Mouse (Mus musculus) G1E (cell line): ENCODE results near the gene Ubxn11. TPM values are rescaled to one million over a fixed set of nuclear protein-coding genes. Genes with fewer than 3 reads are reported as not detected.
A peak's percentile ranks its signal among the peaks of the same experiment; 100 is the strongest.

Experiments used
- ATAC-seq: 2 replicates; pipeline ENCODE4 v1.8.0; 2016; ENCODE audit warnings: mild to moderate bottlenecking; ENCODE audit not compliant: insufficient number of reproducible peaks, poor library complexity, low FRiP score, severe bottlenecking; ENCODE audit errors: extremely low read depth
- DNase-seq: peaks from one replicate; pipeline ENCODE4 v3.0.0; 2012; ENCODE audit warnings: low spot score
- H3K27me3 ChIP-seq: 2 replicates; pipeline ENCODE4 v1.6.1; 2012; ENCODE audit warnings: mild to moderate bottlenecking, low read length, inconsistent platforms; ENCODE audit not compliant: insufficient read depth
- H3K36me3 ChIP-seq: replicated peaks from 2 replicates; pipeline ENCODE3; 2012; ENCODE audit warnings: mild to moderate bottlenecking, inconsistent platforms
- H3K4me1 ChIP-seq: 2 replicates; pipeline ENCODE4 v1.6.1; 2012; ENCODE audit warnings: low read depth, low read length, inconsistent platforms, mixed read lengths; ENCODE audit not compliant: insufficient read depth
- H3K4me3 ChIP-seq: 2 replicates; pipeline ENCODE4 v1.5.1; 2012; ENCODE audit warnings: low read depth, mild to moderate bottlenecking, inconsistent platforms, low read length, moderate library complexity, mixed read lengths
- H3K9me3 ChIP-seq: replicated peaks from 2 replicates; pipeline ENCODE4 v1.6.1; 2012; ENCODE audit warnings: inconsistent platforms
- CTCF ChIP-seq: IDR thresholded peaks from 2 replicates; pipeline ENCODE4 v1.5.1; 2012; ENCODE audit warnings: low read depth, low read length, inconsistent platforms, mixed read lengths
- GATA1 ChIP-seq: IDR thresholded peaks from 2 replicates; pipeline ENCODE4 v1.6.1; 2012; ENCODE audit warnings: borderline replicate concordance, low read length, inconsistent platforms, mixed read lengths
- GATA2 ChIP-seq: IDR thresholded peaks from 2 replicates; pipeline ENCODE4 v1.6.1; 2012; ENCODE audit warnings: low read depth, low read length, inconsistent platforms, borderline replicate concordance
- POLR2AphosphoS5 ChIP-seq: IDR thresholded peaks from 2 replicates; pipeline ENCODE4 v1.6.1; 2012; ENCODE audit warnings: low read depth, low read length, inconsistent platforms; ENCODE audit not compliant: insufficient replicate concordance
- TAL1 ChIP-seq: conservative IDR thresholded peaks from 2 replicates; pipeline ENCODE4 v1.6.1; 2012; ENCODE audit warnings: low read depth, low read length, inconsistent platforms, mixed read lengths
- polyA plus RNA-seq: library from polyadenylated mRNA; stranded (reverse); fragments of >175 nt; gene quantifications from 2 replicates; pipeline ENCODE4 v1.2.3, GENCODE M21; 2012
- total RNA-seq, 2 experiments: library from RNA; stranded (forward) in 1 of 2; stranded (reverse) in 1 of 2; fragments of 200-1000 nt in 1 of 2; fragments of >200 nt in 1 of 2; fragmentation: Nextera tagmentation in 1 of 2; gene quantifications; 2 replicates each; pipeline ENCODE4 v1.2.3; 2014 to 2017

The Ubxn11 gene
- total and polyA plus RNA-seq, 3 experiments = 3.4 to 13.8 (median 13.2) TPM

- Histone ChIP-seq H3K27me3 (peaks cover 22% of the 10 kb centered on the region), H3K4me1 (peaks cover 34% of the 10 kb centered on the region), H3K4me3 (peak overlapping the region; percentile 18; the same call in 1 of the 2 replicates), H3K36me3 (no peaks in the 10 kb centered on the region), H3K9me3 (no peaks in the 10 kb centered on the region; the same call in 1 of the 2 replicates)
- no peak for ATAC-seq
- peak; percentile 63 for DNase-seq
- TF ChIP-seq CTCF (peak; percentile 66), POLR2AphosphoS5 (no peak), GATA2 (no peak)
Observed at GRCm38 (mm10) chr4:134087412-134087811, 15.0 kb upstream of the Ubxn11 start.

DNA sequence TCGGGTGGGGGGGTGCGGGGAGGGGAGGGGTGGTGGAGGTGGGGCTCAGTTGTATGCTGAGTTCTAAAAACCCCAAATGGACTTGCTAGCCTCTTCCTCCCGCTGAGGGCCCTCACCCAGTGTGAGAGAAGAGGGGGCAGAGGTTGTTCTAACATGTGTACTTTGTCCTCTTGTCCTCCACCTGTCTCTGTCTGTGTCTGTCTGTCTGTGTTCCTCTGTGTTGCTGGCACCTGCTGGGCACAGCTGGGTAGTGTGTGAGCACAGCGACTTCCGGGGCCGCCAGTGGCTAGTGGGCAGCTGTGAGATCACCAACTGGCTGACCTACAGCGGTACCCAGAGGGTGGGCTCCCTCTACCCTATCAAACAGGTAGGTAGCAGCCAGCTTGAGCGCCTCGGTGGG, 13.3 kb upstream of the Ubxn11 start:
- Histone ChIP-seq H3K36me3 (no peaks in the 10 kb centered on the region), H3K9me3 (no peaks in the 10 kb centered on the region; the same call in 1 of the 2 replicates), H3K4me3 (no peak overlapping the region; the same call in 1 of the 2 replicates), H3K27me3 (peaks cover 27% of the 10 kb centered on the region), H3K4me1 (peaks cover 42% of the 10 kb centered on the region)
- no peak for DNase-seq
- ATAC-seq = no peak
- no peak for TF ChIP-seq POLR2AphosphoS5
- TF ChIP-seq TAL1 = no peak
- no peak for TF ChIP-seq GATA1
- no peak for TF ChIP-seq CTCF
- TF ChIP-seq GATA2 = no peak

GRCm38 (mm10) chr4:134090521-134091224, 11.7 kb upstream of the Ubxn11 start:
- Histone ChIP-seq H3K4me1 (peaks cover 54% of the 10 kb centered on the region), H3K4me3 (no peak overlapping the region)

GRCm38 (mm10) chr4:134091225-134091529, 11.2 kb upstream of the Ubxn11 start:
- Histone ChIP-seq H3K4me3 (no peak overlapping the region), H3K9me3 (no peaks in the 10 kb centered on the region), H3K27me3 (peaks cover 31% of the 10 kb centered on the region), H3K36me3 (no peaks in the 10 kb centered on the region), H3K4me1 (peaks cover 57% of the 10 kb centered on the region)
- ATAC-seq (no peak), DNase-seq (no peak)
- no peak for TF ChIP-seq CTCF
- no peak for TF ChIP-seq GATA2
- no peak for TF ChIP-seq POLR2AphosphoS5
- no peak for TF ChIP-seq TAL1
- no peak for TF ChIP-seq GATA1

More at GRCm38 (mm10) chr4:134090521-134091224, 11.7 kb upstream of the Ubxn11 start:
- no peaks in the 10 kb centered on the region for H3K36me3 ChIP-seq
- DNase-seq (no peak), ATAC-seq (no peak)
- H3K9me3 ChIP-seq = no peaks in the 10 kb centered on the region
- no peak for TF ChIP-seq CTCF
- peaks cover 31% of the 10 kb centered on the region for H3K27me3 ChIP-seq

GRCm38 (mm10) chr4:134092382-134093288, 9.7 kb upstream of the Ubxn11 start:
- Histone ChIP-seq H3K4me3 (no peak overlapping the region), H3K4me1 (peaks cover 62% of the 10 kb centered on the region), H3K9me3 (no peaks in the 10 kb centered on the region), H3K27me3 (peaks cover 28% of the 10 kb centered on the region), H3K36me3 (no peaks in the 10 kb centered on the region)
- ATAC-seq (no peak), DNase-seq (no peak)
- TF ChIP-seq CTCF (peak; percentile 94), GATA2 (no peak)

DNA sequence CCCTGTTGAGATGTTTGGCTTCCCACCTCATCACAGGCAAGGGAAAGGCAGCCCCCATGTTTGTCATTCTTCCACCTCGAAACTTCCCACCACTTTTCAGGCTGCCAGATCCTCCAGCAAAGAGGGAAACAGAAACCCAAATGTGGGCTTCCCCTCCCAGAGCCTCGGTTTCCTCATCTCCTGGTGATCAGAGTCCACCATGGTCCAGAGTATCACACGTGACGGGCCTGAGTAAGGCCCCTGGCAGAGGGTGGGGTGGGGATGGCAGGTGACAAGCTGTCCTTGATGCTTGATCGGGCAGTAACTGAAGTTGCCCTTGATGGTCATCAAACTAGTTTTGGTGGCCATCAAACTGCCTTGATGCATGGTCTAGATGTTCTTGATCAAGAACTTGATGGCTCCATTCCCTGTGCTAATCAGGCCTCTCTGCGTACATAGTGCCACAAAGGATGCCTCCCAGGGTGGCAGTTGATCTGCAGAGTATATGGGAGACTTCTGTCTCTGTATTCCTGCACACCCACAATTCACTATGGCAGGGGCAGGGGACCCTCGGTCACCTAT, 8.3 kb upstream of the Ubxn11 start:
- Histone ChIP-seq H3K4me1 (peaks cover 59% of the 10 kb centered on the region), H3K36me3 (no peaks in the 10 kb centered on the region), H3K9me3 (no peaks in the 10 kb centered on the region), H3K4me3 (no peak overlapping the region), H3K27me3 (peaks cover 25% of the 10 kb centered on the region)
- DNase-seq = no peak
- no peak for ATAC-seq
- no peak for TF ChIP-seq POLR2AphosphoS5
- no peak for TF ChIP-seq GATA2
- no peak for TF ChIP-seq GATA1
- no peak for TF ChIP-seq TAL1
